Mouse (Mus musculus) left cerebral cortex, postnatal 25 days (tissue): ENCODE results near the gene Safb. TPM values are rescaled to one million over a fixed set of nuclear protein-coding genes. Genes with fewer than 3 reads are reported as not detected.
"Not testable (repeated sequence)": the region's sequence is repeated elsewhere in the genome, so short reads cannot be mapped to it uniquely, and the experiment has no call there.

ENCODE experiments used
- DNase-seq, 2 experiments: peaks; one replicate each; pipeline ENCODE4 v3.0.0; 2022; ENCODE audit warnings: low spot score in 2 of 2, mixed read lengths in 1 of 2
- intact Hi-C: fragments of 180-260 bp; cut with DNase I; formaldehyde crosslinking; loops from one replicate; pipeline ENCODE4 v1.15.1; 2025
- total RNA-seq, 2 experiments: library from RNA; stranded (reverse); gene quantifications; 2 replicates each; pipeline ENCODE4 v1.2.3; 2021

Safb gene
- total RNA-seq, 2 experiments from 2014 or later: 128 to 147 TPM

DNA sequence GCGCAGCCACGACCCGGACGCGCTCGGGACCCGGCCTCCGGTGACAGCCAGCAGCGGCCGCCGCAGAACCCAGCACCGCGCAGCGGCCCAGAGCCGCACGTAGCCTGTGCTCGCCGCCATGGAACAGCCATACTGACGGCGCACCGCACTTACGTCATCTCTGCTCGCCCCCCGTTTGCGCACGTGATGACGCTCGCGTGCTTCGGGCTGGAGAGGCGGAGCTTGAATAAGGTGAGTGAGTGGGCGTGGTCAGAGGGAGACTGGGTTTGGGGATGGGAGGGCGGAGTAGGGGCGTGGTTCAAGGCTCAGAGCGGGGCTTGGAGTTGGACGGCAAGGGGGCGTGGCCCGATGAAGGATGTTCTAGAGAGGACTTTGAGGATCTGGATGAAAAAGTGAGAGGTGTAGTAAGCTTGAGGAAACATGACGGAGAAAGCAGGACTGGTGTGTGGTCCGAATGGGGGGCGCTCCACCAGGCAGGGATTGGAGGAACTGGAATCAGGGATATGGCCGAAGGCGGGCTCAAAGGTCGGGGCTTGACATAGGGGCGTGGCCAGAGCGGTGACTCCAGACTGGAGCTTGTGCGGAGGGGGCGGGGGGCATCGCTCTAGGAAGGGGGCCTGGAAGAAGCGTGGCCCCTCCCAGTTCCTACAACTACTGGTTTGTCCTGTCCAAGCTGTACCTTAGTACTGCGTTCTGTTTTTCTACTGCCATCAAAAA lies 42.3 kb downstream of the Safb start, which contains the start of gene Lonp1:
Gene Lonp1 (minus strand): TSS at position 134 of the 717 bp plus-strand sequence.
- intact Hi-C loops: loop anchor here (1.0 kb wide), 1 partner anchor 41 kb away; no protein-coding TSS in a partner anchor
- peak; percentile 94 to 97 for DNase-seq

DNA sequence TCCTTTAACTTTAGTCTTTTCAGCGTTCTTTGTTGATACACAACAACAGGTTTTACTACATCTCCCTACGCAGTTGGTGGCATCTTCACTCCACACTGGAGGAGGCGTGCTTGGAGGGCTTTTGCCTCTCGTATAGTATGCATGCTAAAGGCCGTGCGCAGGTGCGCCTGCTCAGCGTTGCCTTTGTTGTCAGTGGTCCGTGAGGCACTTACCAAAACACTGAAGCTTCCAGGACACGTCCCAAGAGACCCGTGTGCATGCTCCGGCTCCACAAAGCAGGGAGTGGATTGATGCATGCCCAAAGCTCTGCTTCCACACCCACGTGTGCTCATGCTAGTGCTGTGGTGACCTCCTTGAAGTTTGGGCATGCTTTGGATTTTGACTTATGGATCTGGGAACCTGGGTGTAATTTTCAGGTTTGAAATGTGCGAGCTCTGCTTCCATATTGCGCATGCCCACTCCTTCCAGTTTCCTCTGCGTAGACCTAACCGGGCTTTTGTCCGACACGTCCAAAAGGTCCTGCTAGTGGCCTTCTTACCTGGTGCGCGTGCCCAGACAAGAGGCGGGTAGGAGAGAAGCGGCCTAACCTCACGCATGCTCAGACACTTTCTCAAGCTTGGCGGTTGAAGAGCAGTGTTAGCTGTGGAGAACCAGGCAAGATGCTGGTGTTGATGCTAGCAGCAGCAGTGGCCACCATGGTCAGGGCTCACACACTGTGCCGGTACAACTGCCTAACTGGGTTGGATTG lies 43.1 kb downstream of the Safb start, which contains the start of gene Catsperd:
Gene Catsperd (plus strand): TSS at position 614 of the 748 bp plus-strand sequence.
- intact Hi-C loops: loop anchor here (1.0 kb wide), 1 partner anchor 41 kb away; no protein-coding TSS in a partner anchor
- DNase-seq: peak in 1 of 2 experiments; percentile 11

DNA sequence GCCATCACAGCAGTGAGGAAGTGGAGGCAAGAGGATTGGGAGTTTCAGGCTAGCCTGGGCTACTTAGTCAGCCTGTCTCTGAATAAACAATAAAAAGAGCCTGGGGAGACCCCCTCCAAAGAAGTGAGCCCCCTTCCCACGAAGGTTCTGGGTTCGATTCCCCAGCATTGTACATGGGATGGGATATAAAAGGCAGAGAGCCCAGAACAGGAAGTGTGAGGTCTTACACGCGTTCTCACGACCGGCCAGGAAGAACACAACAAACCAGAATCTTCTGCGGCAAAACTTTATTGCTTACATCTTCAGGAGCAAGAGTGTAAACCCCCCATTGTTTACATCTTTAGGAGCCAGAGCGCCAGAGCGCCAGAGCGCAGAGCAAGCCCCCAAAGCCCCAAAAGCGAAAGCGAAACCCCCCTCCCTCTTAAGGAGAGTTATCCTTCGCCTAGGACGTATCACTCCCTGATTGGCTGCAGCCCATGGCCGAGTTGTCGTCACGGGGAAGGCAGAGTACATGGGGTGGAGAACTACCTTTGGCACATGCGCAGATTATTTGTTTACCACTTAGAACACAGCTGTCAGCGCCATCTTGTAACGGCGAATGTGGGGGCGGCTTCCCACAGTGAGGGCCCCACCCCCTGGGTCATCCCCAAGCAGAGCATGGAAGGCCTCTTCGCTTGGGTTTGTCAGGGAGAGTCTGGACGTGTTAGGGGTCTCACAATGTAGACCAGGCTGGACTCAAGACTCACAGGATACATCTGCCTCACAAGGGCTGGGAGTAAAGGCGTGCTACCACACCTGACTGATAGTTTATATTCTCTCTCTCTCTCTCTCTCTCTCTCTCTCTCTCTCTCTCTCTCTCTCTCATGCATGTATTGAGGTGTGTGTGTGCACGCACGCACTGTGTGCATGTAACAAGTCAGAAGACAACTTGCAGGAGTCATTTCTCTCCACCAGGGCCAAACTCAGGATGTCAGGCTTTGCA lies 45.5 kb downstream of the Safb start:
- intact Hi-C loops, DNase-seq: not testable (repeated sequence)

DNA sequence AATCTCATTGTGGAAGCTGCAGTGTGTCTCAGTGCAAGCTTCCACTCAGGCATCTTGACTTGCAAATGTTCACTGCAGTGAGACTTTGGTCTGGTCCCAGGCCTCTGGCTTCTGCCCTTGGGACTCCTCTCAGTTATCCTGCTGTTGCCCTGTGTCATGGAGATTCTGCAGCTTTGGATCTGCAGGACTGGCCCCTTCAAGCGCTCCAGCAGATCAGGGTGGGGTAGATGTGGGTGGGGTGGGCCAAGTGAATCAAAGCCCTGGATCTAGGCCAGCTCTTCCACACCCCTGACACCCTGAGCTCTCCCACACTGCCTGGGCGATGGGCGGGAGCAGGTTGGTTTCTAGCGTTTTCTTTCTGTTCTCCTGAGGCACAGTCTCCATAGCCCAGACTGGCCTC lies 47.2 kb downstream of the Safb start:
- DNase-seq: no peak
- intact Hi-C loops: no loop called here

DNA sequence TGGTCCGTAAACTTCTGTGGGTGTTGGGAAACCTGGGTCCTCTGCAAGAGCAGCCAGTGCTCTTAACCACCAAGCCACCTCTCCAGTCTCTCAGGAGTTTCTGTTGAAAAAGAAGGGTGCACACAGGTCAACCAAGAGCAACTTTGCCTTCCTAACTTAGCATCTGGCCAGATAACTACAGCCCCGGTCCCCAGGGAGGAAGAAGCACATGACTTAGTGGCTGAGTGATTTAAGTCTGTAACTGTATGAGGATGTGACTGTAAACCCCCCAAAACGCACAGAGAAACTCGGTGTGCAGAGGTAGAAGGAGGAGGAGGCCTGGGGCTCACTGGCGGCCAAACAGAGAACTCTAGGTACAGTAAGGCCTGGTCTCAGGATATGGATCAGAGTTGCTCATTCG lies 49.4 kb downstream of the Safb start:
- intact Hi-C loops: no loop called here
- no peak for DNase-seq

DNA sequence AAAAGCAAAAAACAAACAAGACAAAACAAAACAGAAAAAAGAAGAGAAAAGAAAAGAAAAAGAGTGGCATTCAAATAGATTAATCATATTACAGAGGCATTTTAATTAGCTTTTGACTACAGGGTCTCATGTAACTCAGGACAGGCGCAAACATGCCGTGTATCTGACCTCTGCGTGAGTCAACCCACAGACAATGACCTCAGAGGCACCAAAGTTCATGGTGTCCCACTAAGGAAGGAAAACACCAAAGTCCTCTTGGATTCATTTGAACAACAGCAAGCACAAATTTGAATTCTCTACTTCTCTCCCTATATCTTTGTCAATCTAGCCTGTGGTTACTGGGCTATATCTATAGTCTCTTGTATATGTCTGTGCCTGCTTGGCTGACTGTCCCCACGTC lies 58.6 kb downstream of the Safb start:
- DNase-seq: no peak
- intact Hi-C loops: no loop called here

DNA sequence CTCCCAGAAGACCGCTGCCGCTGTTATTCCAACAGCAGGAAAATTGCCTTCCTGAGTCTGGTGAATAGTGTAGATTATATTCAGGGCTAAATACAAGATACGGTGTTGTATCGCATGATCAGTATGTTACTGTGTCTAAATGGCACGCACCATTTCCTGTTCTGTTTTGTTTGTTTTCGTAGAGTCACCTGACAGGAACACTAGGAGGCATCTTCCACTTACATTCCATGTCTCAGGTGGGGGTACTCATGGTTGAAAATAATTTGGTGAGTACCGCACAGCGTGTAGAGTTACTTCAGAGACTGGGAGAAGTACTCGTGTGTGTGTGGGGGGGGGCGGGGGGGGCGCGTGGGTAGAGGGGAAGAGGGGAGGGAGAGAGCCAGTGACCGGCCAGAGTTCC lies 62.9 kb downstream of the Safb start:
- DNase-seq: no peak
- intact Hi-C loops: no loop called here

DNA sequence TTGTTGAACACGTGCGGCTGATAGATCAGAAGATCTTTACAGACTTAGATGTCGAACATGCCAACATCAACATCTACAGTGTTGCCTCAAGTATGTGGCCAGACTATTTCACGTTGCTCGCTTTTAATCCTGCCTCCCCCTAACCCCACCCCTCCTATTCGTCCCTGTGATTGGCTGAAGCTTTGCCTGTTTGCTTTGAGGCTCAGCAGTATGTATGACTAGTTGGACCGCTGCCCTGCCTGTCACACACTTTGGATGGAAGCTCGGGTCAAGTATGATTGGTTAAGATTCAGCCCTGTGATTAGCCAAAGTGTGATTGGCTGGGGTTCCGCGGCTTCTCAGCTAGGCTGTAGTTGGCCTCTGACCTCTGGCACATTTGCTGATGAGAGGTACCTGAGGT lies 67.2 kb downstream of the Safb start:
- intact Hi-C loops: no loop called here
- DNase-seq: no peak

DNA sequence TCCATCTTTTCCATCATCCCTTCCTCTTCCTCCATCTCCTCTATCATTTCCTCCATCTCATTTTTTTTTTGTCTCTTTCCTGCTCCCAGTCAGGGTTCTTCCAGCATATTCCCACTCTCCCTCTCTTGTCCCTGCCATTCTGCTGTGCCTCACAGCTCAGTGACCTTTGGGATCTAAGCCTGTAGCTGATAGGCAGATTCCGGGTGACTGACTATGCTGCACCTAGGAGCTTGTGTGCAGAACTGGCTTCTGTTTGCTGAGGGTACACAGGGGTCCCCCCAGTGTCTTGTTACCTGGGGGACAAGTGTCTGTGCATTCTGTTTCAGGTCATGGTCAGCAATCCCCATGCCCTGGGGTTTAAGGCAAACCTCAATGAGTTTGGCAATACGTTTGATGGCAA lies 70.1 kb downstream of the Safb start:
- DNase-seq: no peak
- intact Hi-C loops: no loop called here

DNA sequence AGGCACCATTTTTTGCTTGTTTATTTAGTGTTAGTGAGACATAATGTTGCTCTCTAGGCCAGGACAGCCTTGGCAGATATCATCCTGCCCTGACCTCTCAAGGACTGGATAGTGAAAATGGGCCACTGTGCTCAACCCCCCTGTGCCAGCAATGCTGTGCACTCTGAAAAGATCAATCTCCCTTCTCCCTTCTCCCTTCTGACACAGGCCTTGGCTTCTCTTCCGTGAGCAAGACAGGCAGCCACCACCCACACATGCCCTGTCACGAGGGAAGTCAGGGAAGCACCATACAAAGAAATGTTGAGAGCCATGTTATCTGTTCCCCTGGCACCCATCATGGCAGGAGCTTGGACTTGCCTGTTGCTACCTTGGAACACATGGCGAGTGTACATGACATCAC lies 70.7 kb downstream of the Safb start:
- intact Hi-C loops: no loop called here
- DNase-seq: no peak

Other genes with a start within 250 kb of the Safb start
- gene Ptprs, start 108.3 kb upstream of the Safb start, total RNA-seq: 100 to 1,000 TPM; 621 to 622 TPM
- gene Znrf4, start 72.4 kb upstream of the Safb start, total RNA-seq: not detected
- gene Gm20219, start 30.4 kb upstream of the Safb start, total RNA-seq: 1 to 10 TPM; 1.7 to 1.9 TPM
- gene Safb2, start 240 bp upstream of the Safb start, total RNA-seq: 100 to 1,000 TPM in 1 of 2 experiments, 10 to 100 TPM in 1; 87.2 to 110 TPM
- 100 to 1,000 TPM; 135 to 142 TPM for gene 2410015M20Rik, start 24.9 kb downstream of the Safb start, total RNA-seq
- 100 to 1,000 TPM; 334 to 355 TPM for gene Rpl36, start 28.6 kb downstream of the Safb start, total RNA-seq
- 10 to 100 TPM; 63.0 to 63.1 TPM for gene Lonp1, start 42.1 kb downstream of the Safb start, total RNA-seq
- gene Catsperd, start 43.3 kb downstream of the Safb start, total RNA-seq: under 1 TPM; 0.73 TPM
- gene Ranbp3, start 88.5 kb downstream of the Safb start, total RNA-seq: 10 to 100 TPM; 88.4 to 91.3 TPM
- 100 to 1,000 TPM; 227 to 237 TPM for gene Ndufa11, start 132.9 kb downstream of the Safb start, total RNA-seq
- 10 to 100 TPM; 11.0 to 12.3 TPM for gene Vmac, start 133.2 kb downstream of the Safb start, total RNA-seq
- 1 to 10 TPM; 3.8 to 4.1 TPM for gene Nrtn, start 172.7 kb downstream of the Safb start, total RNA-seq
- gene Dus3l, start 179.9 kb downstream of the Safb start, total RNA-seq: 10 to 100 TPM; 64.1 to 64.6 TPM
- gene Prr22, start 185.4 kb downstream of the Safb start, total RNA-seq: 1 to 10 TPM; 1.1 to 1.2 TPM
- 1 to 10 TPM; 2.1 to 3.9 TPM for gene Rfx2, start 246.2 kb downstream of the Safb start, total RNA-seq